Mouse (Mus musculus) left cerebral cortex, adult 2 months (tissue): ENCODE data around the gene Gjd2. TPM values are rescaled to one million over a fixed set of nuclear protein-coding genes. Genes with fewer than 3 reads are reported as not detected.

Experiments
- DNase-seq, 2 experiments: peaks; one replicate each; pipeline ENCODE4 v3.0.0; 2021 to 2022; ENCODE audit warnings: low spot score in 2 of 2, mixed read lengths in 1 of 2; ENCODE audit errors: extremely low spot score in 1 of 2
- H3K27ac ChIP-seq: fragments of 200-600 bp; 2 replicates; pipeline ENCODE4 v1.8.1; 2022
- H3K4me3 ChIP-seq: fragments of 200-600 bp; 2 replicates; pipeline ENCODE4 v1.8.1; 2022
- CTCF ChIP-seq: fragments of 200-600 bp; IDR thresholded peaks from 2 replicates; pipeline ENCODE4 v1.8.1; 2022; ENCODE audit warnings: antibody characterized with exemption, mild to moderate bottlenecking, moderate library complexity
- intact Hi-C: fragments of 180-260 bp; cut with DNase I; formaldehyde crosslinking; loops from one replicate; pipeline ENCODE4 v1.15.1; 2025
- total RNA-seq, 2 experiments: library from RNA; stranded (reverse); gene quantifications; 2 replicates each; pipeline ENCODE4 v1.2.3; 2021

The Gjd2 gene
- total RNA-seq, 2 experiments from 2014 or later: 5.3 to 6.8 TPM

DNA sequence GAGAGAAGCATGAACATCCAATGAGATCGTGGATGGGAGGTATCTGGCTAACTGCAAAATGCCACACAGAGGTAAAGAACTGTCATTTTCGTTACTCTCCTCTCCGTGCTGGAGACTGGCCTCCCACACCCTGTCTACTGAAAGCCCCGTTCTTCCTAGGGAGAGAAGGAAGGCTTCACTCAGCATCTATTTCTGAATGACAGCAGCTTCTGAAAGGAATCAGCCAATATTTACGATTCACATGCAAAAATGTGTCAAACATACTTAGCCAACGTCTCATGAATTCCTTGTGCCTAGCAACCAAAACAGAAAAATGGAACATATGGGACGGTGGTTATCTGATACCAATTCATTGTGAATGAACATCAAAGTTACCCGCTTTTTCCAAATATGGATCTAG, 15.9 kb downstream of the Gjd2 start:
- no peak for TF ChIP-seq CTCF
- intact Hi-C loops: no loop called here
- H3K27ac ChIP-seq: no peak overlapping the region
- H3K4me3 ChIP-seq: no peak overlapping the region
- DNase-seq: no peak

DNA sequence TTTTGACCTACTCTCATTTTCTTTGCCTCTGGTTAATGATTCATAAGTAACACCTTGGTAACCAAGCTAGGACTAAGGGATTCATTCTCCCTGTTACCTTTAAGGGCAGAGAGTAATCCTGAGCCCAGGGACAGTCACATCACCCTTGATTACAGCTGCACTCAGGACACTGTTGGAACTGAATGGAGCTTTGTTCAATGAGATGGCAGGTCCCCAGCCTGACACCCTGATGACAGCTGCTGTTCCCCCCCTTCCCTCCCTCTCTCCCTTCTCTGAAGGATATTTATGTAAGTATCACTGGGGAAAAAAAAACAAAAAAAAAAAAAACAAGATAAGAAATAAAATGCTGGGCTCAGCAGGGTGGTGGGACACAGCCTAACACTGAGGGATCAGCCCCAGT, 16.5 kb downstream of the Gjd2 start:
- intact Hi-C loops: no loop called here
- TF ChIP-seq CTCF: no peak

DNA sequence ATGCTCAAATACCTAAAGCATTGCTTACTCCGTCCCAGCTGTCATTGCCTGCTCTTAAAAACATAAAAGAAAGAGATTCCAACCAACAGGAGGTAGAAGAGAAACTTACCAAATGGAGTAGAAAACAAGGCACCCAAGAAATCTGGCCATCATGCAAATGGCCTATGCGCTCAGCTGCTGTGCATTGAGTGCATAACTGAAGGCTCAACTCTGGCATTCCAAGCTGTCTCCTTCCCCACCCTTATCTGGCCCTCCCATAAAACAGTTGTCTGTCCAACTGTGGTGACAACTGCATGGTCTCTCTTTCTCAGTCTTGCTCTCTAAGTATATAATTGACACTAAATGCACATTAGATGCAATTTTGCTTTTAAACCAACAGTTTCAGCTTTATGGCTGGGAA, 28.5 kb downstream of the Gjd2 start:
- H3K4me3 ChIP-seq: no peak overlapping the region
- no peak for DNase-seq
- intact Hi-C loops: no loop called here
- no peak overlapping the region for H3K27ac ChIP-seq
- TF ChIP-seq CTCF: no peak

More for the DNA sequence above, 16.5 kb downstream of the Gjd2 start:
- H3K4me3 ChIP-seq: no peak overlapping the region
- DNase-seq: no peak
- H3K27ac ChIP-seq: no peak overlapping the region

DNA sequence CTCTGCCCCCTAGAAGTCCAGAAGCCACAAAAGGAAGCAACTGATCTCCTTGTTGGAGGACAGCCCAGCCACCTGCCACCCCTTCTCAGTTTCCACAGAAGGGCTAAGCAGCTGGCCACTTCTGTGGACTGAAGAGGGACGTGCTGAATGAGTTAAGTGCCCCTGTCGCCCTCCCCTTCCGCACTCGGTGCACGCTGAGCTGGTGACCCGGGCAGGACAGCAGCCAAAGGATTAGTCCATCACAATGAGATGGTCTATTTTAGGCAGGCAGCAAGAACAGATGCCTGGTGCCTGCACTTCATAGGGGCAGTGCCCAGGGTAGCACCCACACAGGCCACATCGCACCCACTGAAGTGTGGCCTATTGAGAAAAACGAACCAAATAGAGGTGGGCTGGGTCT, 32.8 kb downstream of the Gjd2 start:
- intact Hi-C loops: no loop called here
- H3K27ac ChIP-seq: no peak overlapping the region
- DNase-seq: no peak
- no peak for TF ChIP-seq CTCF
- no peak overlapping the region for H3K4me3 ChIP-seq

DNA sequence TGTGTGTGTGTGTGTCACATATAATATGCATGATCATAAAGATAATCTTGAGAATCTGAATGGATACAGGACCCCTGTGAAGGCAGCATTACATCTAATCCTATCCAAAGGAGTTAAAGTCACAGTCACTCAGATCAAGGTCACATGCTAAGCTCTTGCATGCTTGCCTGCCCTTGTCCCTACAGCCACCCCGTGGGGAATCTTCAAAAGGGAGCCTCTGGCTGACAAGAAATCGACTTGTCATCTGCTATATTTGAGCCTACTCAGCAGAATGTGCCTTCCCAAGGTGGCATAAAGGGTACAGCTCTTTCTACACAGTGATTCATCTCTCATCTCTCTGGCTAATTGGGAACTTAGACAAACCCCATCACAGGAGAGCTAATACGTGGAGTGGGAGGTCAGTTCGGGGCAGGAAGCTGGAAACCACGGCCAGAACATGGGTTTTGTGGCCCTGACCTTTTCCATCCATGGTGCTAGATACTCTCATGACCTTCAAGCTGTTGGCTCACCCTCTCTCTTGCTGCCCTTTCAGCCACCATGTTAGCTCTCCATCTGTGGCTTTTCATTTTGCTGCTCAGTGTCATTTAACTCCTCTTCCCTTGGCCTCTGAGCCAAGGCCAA, 35.2 kb downstream of the Gjd2 start:
- Histone ChIP-seq H3K4me3 (no peak overlapping the region), H3K27ac (no peak overlapping the region)
- intact Hi-C loops: no loop called here
- no peak for DNase-seq
- TF ChIP-seq CTCF: no peak

- DNase-seq: no peak
- Histone ChIP-seq H3K27ac (no peak overlapping the region), H3K4me3 (no peak overlapping the region)
- intact Hi-C loops: no loop called here
- no peak for TF ChIP-seq CTCF
Observed at GRCm38 (mm10) chr2:113973950-113974349, 39.5 kb downstream of the Gjd2 start.

DNA sequence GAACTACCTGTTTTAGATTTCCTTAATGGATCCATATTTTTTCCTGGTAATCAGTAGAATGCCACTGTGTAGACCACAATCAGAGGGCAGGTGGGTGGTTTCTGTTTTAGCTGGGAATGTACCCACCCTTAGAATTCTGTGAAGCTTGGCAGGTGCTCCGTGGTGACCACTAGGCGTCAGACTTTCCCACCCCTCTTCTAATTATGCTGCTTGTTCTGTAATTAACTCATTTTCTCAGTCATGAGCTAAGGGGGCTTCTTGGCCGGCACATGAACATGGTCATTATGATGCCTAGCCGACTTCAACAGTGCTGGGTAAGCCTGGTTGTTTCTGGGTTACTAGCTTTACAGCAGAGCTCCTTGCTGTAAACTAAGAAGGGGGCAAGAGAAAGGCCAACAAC, 47.0 kb downstream of the Gjd2 start:
- peak; percentile 35 for TF ChIP-seq CTCF
- no peak for DNase-seq
- intact Hi-C loops: no loop called here
- Histone ChIP-seq H3K27ac (no peak overlapping the region), H3K4me3 (no peak overlapping the region)

Other genes starting within 250 kb of the Gjd2 start
- 100 to 1,000 TPM; 497 to 540 TPM for gene Scg5, start 184.5 kb downstream of the Gjd2 start, total RNA-seq
- gene Arhgap11a, start 165.0 kb downstream of the Gjd2 start, total RNA-seq: 1 to 10 TPM; 2.0 to 2.2 TPM
- not detected for gene Actc1, start 39.9 kb upstream of the Gjd2 start, total RNA-seq
- gene Aqr, start 173.4 kb upstream of the Gjd2 start, total RNA-seq: 10 to 100 TPM; 31.0 to 33.1 TPM
- gene Zfp770, start 187.8 kb upstream of the Gjd2 start, total RNA-seq: 10 to 100 TPM; 22.1 to 22.3 TPM